Mouse (Mus musculus): ENCODE data around the gene Znrf2. TPM values are rescaled to one million over a fixed set of nuclear protein-coding genes. Genes with fewer than 3 reads are reported as not detected.

The Znrf2 gene
- polyA plus RNA-seq, 1 experiment: 8.3 TPM

DNA sequence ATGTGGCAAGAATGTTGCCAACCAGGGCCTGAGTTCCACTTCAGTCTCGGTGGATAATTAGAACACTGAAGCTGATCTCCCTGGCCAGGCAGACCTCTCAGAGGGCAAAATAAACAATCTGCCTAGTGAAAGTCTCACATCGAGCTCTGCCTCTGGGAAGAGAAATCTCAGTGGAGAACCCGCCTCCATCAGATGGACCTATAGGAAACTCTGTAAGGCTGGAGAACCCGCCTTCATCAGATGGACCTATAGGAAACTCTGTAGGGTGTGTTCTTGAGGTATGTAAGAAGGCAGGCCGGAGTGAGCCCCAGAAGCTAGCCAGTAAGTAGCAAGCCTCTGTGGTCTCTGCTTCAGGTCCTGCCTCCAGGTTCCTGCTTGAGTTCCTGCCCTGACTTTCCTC, 118.2 kb downstream of the Znrf2 start:
- WGBS: 83% methylated on average over 5 of the region's 5 CpGs
- H3K27ac ChIP-seq (ENCODE audit: insufficient read depth, low read length): no peak overlapping the region
- H3K27me3 ChIP-seq (ENCODE audit: control insufficient read depth, insufficient read depth, low read length): no peaks in the 10 kb centered on the region
- no peak for DNase-seq
- H3K4me1 ChIP-seq (ENCODE audit: control insufficient read depth, insufficient read depth, low read length): no peaks in the 10 kb centered on the region
- no peak overlapping the region for H3K4me3 ChIP-seq (replicated peaks; ENCODE audit: insufficient read depth, low read depth, low read length)
- TF ChIP-seq CTCF (IDR thresholded peaks at IDR 0.05; ENCODE audit: borderline replicate concordance, insufficient read depth, low read depth, low read length) (no peak), POLR2A (IDR thresholded peaks at IDR 0.05; ENCODE audit: borderline replicate concordance, insufficient read depth, low read length) (no peak)

DNA sequence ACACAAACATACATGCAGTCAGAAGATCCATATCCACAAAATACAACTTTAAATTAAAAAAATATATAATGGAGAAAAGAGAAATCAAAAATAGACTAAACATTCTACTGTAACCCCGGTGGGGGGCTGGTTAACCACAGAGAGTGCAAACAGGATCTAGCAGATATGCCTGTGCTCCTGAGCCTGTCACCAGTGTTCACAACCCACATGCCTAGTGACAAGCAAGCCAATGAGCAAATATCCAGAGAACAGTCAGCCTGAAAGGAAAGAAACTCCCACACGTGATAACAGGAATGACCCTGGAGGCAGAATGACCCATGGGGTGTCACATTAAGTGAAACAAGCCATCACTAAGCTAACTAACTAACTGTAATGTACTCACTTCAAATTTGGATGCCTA, 119.8 kb downstream of the Znrf2 start:
- no peak for TF ChIP-seq POLR2A (IDR thresholded peaks at IDR 0.05; ENCODE audit: borderline replicate concordance, insufficient read depth, low read length)
- no peak for TF ChIP-seq CTCF (IDR thresholded peaks at IDR 0.05; ENCODE audit: borderline replicate concordance, insufficient read depth, low read depth, low read length)
- no peak overlapping the region for H3K4me3 ChIP-seq (replicated peaks; ENCODE audit: insufficient read depth, low read depth, low read length)
- no peak for DNase-seq
- no peaks in the 10 kb centered on the region for H3K27me3 ChIP-seq (ENCODE audit: control insufficient read depth, insufficient read depth, low read length)
- WGBS: 88% methylated on average over 2 of the region's 2 CpGs
- no peak overlapping the region for H3K27ac ChIP-seq (ENCODE audit: insufficient read depth, low read length)
- no peaks in the 10 kb centered on the region for H3K4me1 ChIP-seq (ENCODE audit: control insufficient read depth, insufficient read depth, low read length)

DNA sequence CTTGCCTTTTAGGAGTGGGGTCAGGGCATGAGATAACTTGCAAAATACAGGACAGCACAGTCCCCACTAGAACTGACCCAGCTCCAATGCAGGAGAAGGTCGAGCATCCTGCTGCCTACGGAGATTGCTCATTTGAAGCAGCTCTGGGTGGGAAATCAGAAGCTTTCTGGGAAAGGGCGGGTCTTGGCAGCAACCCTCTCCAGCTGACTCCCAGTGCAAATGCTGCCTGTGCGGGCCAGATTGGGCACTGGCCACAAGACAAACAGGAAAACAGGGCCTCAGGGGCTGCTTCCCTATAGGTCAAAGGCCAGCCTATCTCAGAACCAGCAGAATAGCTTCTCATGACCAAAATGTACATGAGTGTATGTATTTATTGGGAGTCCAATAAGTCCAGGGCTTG, 122.9 kb downstream of the Znrf2 start:
- Histone ChIP-seq H3K4me3 (replicated peaks; ENCODE audit: insufficient read depth, low read depth, low read length) (no peak overlapping the region), H3K27ac (ENCODE audit: insufficient read depth, low read length) (no peak overlapping the region), H3K27me3 (ENCODE audit: control insufficient read depth, insufficient read depth, low read length) (no peaks in the 10 kb centered on the region), H3K4me1 (ENCODE audit: control insufficient read depth, insufficient read depth, low read length) (no peaks in the 10 kb centered on the region)
- DNase-seq: no peak
- TF ChIP-seq POLR2A (IDR thresholded peaks at IDR 0.05; ENCODE audit: borderline replicate concordance, insufficient read depth, low read length): no peak
- no peak for TF ChIP-seq CTCF (IDR thresholded peaks at IDR 0.05; ENCODE audit: borderline replicate concordance, insufficient read depth, low read depth, low read length)
- WGBS: 25% methylated on average over 4 of the region's 4 CpGs

DNA sequence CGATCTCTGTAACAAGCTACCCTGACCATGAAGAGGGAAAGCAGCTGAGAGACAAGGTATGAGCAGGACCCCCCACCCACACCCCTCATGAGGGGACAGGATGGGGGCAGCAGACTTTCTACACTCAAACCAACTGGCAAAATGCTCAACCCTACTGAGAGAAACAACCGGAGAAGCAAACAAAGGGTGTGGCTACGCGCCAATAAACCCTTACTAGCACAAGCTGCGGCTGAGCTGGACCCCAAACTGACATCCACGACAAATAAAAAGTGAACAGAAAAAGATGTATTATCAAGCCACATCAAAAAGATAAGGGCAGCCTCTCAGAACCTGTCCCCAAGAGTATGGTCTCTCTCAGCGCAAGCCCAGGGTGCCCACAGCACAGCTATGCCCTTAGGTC, 123.4 kb downstream of the Znrf2 start:
- TF ChIP-seq POLR2A (IDR thresholded peaks at IDR 0.05; ENCODE audit: borderline replicate concordance, insufficient read depth, low read length) (no peak), CTCF (IDR thresholded peaks at IDR 0.05; ENCODE audit: borderline replicate concordance, insufficient read depth, low read depth, low read length) (no peak)
- no peak overlapping the region for H3K27ac ChIP-seq (ENCODE audit: insufficient read depth, low read length)
- H3K4me3 ChIP-seq (replicated peaks; ENCODE audit: insufficient read depth, low read depth, low read length): no peak overlapping the region
- H3K4me1 ChIP-seq (ENCODE audit: control insufficient read depth, insufficient read depth, low read length): no peaks in the 10 kb centered on the region
- no peak for DNase-seq
- 52% methylated on average over 7 of the region's 7 CpGs for WGBS
- no peaks in the 10 kb centered on the region for H3K27me3 ChIP-seq (ENCODE audit: control insufficient read depth, insufficient read depth, low read length)

DNA sequence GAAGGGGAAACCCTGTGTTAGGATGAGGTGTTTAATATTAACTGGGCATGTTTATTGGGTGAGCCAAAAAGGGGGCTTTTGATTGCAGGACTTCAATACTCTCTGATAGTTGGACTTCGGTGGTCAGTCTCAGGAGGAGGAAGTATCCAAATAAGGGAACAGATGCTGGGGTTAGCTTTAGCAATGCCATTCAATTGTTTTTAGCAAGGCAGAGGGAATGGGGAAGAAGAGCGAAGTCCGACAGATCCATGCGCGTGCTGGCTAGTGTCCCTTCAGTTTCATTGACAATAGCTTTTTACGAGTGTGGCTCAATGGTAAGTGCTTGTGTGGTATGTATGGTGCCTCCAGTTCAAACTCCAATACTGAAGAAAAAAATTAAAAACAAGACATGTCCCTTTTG, 124.4 kb downstream of the Znrf2 start:
- no peaks in the 10 kb centered on the region for H3K27me3 ChIP-seq (ENCODE audit: control insufficient read depth, insufficient read depth, low read length)
- no peak overlapping the region for H3K4me3 ChIP-seq (replicated peaks; ENCODE audit: insufficient read depth, low read depth, low read length)
- no peak for DNase-seq
- H3K27ac ChIP-seq (ENCODE audit: insufficient read depth, low read length): no peak overlapping the region
- TF ChIP-seq CTCF (IDR thresholded peaks at IDR 0.05; ENCODE audit: borderline replicate concordance, insufficient read depth, low read depth, low read length): no peak
- TF ChIP-seq POLR2A (IDR thresholded peaks at IDR 0.05; ENCODE audit: borderline replicate concordance, insufficient read depth, low read length): no peak
- WGBS: 95% methylated on average over 6 of the region's 6 CpGs
- H3K4me1 ChIP-seq (ENCODE audit: control insufficient read depth, insufficient read depth, low read length): no peaks in the 10 kb centered on the region; the same call in 1 of the 2 replicates

Other genes starting within 250 kb of the Znrf2 start
- 11.8 and 12.1 TPM in 2 replicates for gene Plekha8, start 221.8 kb upstream of the Znrf2 start, polyA plus RNA-seq (2012; rRNA removed)
- gene Fkbp14, start 219.6 kb upstream of the Znrf2 start, polyA plus RNA-seq (2012; rRNA removed): 14.8 and 15.7 TPM in 2 replicates
- gene Mturn, start 135.3 kb upstream of the Znrf2 start, polyA plus RNA-seq (2012; rRNA removed): 39.8 and 41.2 TPM in 2 replicates
- 6.6 and 8.0 TPM in 2 replicates for gene Nod1, start 155.7 kb downstream of the Znrf2 start, polyA plus RNA-seq (2012; rRNA removed)
- gene Ggct, start 176.0 kb downstream of the Znrf2 start, polyA plus RNA-seq (2012; rRNA removed): 17.2 and 21.0 TPM in 2 replicates
- 121 and 127 TPM in 2 replicates for gene Gars, start 221.1 kb downstream of the Znrf2 start, polyA plus RNA-seq (2012; rRNA removed)

Measured in cerebellum, adult 2 months (tissue).